Mouse (Mus musculus): ENCODE data around the gene Krt88.

- TF ChIP-seq CTCF (IDR thresholded peaks at IDR 0.05) (no peak), POLR2A (IDR thresholded peaks at IDR 0.05; ENCODE audit: insufficient read depth, low read depth, low read length) (no peak), EP300 (IDR thresholded peaks at IDR 0.05; ENCODE audit: insufficient read depth, low read depth, low read length) (no peak)
Observed at GRCm38 (mm10) chr15:101412188-101412587, 35.4 kb upstream of the Krt88 start.
